Mouse (Mus musculus) kidney, adult 18-20 months (tissue): Measurements from ENCODE around the gene Sult1e1.

ENCODE experiments used
- DNase-seq: peaks from one replicate; pipeline ENCODE4 v3.0.0; 2021

Gene Sult1e1

DNA sequence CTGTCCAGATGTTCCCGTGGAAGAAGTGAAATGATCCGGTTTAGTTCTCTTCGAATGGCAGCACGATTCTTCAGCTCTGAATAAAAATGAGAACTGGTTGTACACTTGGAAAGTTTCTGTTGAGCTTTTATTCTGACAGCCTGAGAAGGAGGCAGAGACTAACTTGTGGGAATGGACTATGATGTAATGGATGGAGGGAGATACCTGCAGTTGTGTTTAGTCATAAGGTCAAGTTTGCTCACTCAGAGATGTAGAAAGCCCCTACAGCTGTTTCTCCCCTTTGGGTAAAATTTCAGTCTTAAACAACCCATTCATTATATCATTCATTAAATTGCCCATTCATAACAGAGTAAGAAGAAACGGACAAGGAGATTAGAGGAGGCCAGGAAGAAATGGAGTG lies at the start of gene Sult1e1:
Sult1e1 (minus strand) TSS at position 101 of the 400 bp plus-strand sequence.
- no peak for DNase-seq

DNA sequence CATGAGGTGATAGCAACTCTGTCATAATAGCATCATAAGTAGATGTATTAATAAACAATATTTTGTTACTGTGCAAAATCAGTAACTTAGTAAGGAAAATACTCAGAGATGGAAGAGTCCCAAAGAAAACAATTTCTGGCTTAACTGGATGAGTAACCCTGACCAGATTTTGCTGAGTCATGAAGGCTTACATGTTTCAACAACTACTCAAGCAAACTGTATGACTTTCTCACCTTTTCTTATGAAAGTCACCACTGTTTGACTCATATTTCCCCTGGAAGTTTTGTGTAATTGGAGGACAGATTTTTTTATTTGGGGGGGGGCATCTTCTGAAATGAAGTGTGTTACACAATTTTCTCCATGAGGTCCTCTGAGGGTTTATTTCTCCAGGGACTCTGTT lies 31.3 kb upstream of the Sult1e1 start:
- DNase-seq: no peak

DNA sequence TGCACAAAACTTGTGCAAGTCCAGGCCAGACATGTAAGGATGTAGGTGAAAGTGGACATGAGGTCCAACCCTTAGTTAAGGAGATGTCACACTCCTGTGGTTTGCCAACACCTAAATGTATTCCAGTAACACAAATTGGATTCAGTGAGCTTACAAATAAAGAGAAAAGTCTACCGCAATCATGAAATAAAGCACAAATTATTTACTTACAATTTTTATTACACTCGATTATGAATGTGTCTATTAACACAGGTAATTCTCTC lies 23.7 kb upstream of the Sult1e1 start:
- no peak for DNase-seq

DNA sequence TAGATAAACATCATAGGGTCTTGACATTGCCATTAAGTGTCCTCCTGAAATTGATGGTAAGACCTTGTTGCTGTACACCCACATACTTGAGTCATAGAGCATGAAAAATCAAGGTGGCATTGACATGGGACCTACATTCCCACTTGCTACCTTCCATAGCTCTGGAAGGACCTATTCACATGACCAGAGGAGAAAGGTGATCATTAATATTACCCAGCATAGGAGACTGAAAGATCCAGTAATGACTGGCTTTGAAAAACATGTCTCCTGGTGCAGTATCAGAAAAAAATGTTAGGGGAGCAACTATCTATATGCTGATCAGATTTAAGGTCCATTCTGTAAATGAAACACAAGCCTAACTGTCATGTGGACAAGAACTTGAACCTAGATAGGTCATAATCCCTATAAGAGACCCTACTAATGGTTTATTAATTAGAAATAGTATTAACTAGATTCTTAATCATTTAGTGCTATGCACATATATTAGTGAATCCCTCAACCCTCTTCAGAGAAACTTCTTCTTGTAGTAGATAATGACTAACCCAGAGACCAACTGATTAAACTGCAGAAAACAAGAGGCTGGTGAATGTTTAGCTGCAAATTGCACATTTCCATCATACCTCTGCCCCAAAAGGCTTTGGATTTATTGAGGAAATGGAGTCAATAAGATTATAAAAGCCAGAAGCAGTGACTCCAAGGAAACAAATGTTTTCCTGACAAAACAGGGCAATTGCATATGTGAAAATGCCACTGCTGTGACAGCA lies 23.2 kb upstream of the Sult1e1 start:
- DNase-seq: peak; percentile 29

DNA sequence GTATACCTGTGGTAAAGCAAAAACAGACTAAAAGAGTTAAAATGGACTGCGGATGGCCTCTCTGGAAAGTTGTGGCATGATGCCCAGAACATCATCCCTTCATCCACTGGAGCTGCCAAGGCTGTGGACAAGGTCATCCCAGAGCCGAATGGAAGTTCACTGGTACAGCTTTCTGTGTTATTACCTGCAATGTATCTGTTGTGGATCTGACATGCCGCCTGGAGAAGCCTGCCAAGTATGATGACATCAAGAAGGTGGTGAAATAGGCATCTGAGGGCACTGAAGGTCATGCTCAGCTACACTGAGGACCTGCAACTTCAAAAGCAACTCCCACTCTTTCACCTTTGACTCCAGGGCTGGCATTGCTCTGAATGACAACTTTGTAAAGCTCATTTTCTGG lies 9.6 kb upstream of the Sult1e1 start:
- peak; percentile 16 for DNase-seq

DNA sequence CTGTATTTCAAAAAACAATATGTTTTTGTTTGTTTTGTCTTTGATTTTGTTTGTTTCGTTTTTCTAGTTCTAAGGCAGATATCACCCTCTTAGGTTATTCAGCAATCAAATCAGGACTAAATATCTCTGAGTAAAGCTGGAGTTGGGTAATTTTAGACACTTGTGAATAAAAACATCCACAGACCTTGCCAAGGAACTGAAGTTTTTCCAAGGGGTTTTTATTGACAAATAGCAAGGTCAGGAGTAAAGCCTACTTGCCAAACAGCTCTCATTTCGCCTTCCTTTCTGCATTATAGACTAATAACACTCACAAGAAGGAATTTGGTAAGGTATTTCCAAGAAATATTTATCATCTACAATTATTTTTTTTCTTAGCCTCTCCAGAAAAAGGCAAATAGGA lies 6.5 kb upstream of the Sult1e1 start:
- DNase-seq: no peak

DNA sequence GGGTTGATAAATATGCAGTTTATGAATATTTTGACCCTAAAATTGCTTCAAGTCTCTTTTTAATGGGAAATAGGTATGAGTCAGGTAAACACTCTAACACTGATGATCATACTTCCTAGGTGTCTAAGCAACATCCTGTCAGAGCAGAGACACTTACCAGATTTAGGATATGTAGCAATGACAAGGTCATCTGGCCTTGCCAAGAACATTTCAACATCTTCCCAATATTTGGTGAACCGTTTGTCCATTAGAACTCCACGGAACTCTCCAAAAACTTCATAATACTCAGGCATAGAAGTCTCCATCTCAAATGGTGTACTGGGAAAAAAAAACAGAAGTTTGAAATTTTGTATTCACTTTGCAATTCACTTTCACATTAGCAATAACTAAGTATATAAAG lies 1.5 kb downstream of the Sult1e1 start:
- no peak for DNase-seq

DNA sequence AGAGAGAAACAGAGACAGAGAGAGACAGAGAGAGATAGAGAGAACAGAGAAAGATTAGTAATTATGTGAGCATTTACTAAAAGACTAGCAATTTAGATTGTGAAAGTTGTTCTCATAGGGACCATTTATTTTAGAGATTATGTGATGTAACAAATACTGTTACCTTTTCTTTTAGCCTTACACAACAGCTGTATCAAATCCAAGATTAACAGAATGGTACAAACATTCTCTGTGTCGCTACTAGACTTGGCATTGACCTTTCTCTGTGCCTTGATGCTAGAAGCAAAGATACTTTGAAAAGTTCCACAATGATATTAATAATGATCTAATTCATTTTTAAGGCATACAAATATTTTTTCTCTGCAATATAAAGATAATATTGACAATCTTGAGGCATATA lies 11.0 kb downstream of the Sult1e1 start:
- no peak for DNase-seq

DNA sequence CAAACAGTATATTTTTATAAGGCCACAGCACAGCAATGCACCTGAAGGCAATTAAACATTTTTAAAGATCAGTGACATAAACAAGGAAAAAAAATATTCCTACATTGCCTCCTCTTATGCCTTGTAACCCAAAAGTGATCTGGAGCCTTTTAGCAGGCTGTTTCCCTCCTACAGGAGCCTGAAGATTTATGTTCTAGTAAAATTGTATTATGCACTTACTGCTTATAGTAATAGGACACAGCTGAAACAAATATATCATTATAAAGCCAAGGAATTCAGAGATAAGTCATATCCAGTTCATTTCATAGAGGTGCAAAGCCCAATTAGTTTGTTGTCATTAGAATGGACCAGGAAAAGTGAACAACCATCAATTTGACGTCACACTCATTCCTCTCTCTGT lies 17.2 kb downstream of the Sult1e1 start:
- DNase-seq: no peak

DNA sequence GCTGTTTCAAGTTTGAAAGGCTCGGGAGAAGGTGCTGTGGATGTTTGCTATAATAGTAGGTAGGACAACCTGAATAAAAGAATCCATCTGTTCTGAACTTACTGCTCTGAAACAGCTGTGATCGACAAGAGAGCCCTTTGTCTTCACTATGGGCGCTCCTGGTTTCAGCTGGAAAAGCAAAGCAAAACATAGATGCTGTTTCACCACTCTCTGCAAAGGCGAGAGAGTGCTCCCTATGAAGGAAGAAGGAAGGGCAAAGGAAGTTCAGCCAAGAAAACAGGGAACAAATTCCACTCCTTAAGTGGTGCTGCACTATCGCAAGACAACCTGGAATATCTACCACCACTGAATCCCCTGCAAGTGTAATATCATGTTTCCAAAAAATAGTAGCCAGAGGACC lies 17.9 kb downstream of the Sult1e1 start:
- DNase-seq: peak; percentile 42

DNA sequence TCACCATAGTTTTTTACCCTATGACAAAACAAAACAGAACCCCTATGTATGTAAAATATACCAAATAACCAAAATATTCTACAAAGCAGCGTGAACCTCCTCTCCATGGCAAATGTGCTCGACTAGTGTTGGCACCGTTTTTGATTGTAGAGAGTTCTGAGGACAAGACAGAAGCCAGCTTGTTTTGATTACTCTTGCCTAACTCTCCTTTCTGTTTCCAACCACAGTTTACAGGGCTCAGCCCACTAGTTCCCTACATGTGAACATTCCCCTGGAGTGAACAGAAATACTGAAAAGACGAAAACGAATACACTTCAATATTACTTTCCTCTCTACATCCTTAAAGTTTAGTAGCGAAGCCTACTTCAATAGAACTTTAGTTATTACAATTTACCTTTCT lies 18.6 kb downstream of the Sult1e1 start:
- no peak for DNase-seq

DNA sequence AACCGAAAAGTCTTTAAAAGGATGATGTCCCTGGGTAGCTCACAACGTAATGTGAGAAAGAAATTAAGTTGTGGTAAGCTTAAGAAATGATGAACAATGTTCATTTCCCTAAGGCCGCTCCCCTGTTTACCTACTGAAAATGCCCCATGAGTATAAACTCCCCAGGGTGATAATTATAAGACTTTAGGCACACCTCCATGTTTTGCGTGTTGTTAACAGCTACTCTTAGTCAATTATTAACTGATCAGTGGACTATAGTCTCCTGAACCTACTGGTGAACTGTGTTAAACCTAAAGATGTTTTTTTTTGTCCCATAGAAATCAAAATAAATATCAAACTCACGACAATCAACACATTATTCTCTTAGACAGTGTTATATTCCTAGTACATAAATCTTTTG lies 22.5 kb downstream of the Sult1e1 start, which contains the start of gene Sult1d1:
Sult1d1 (minus strand) TSS at position 183 of the 400 bp plus-strand sequence.
- DNase-seq: peak; percentile 35

DNA sequence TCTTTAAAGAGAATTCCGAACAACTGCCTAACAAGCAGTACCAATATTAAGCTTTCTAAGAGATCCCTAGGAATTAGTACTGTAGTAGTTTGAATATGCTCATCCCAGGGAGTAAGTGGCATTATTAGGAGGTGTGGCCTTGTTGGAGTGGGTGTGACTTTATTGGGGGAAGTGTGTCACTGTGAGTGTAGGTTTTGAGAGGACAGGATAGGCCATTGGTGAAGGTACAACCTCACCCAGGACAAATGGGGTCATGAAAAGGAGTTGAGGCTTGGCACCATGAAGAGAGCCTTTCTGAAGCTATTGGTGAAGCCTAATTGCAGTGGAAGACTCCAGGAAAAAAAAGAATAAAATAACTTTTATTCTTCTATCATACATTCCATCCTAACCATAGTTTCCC lies 24.1 kb downstream of the Sult1e1 start:
- peak; percentile 58 for DNase-seq

DNA sequence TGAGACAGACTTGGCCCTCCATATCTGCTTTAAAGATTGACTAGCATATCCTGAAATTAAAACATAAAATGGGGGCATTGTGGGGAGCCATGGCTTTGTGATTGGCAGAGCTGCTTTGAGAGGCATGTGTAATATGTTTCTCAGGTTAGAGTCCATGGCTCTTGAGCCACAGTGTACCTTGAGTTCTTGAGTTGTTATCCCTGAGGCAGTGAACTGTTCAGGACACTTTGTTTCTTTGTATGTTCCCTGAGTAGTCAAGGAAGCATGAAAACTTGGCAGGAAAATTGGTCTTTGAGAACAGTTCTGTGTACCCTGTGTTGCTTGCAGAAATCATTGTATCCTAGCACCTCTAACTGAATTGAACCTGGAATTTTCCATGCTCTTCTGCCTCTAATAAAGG lies 28.4 kb downstream of the Sult1e1 start:
- DNase-seq: no peak

DNA sequence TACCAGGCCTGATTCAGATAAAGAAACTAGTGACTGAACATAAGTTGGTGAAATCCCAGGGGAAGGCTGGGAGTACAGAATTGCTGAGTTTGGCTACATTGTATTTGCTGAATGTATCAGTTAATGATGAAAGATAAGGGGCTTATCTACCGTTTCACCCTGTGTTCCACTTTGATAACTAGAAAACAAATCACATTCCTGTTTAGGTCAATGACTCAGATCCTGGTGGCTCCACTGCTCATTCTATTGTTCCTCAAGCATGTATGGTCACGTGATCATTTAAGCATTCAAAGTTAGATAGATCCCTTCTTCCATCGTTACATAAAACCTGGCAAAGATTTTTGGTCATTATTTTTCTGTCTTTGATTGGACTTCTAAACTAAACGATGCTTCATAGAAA lies 28.9 kb downstream of the Sult1e1 start:
- no peak for DNase-seq

DNA sequence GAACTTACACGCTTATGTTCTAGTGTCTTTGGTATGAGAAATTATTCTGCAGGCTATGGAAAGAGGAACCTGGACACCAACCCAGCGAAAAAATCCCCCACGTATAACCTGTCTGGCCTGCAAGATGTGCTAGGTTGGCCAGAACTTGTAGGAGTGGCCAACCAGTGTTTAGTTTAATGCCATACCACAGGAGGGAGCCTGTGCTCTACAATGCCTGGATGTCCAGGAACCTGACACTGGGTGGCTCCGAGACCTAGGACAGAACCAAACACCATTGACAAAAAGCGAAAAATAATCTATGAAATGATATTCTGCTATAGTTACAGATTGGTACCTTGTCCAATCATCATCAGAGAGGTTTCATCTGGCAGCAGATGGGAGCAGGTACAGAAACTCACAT lies 31.2 kb downstream of the Sult1e1 start:
- DNase-seq: peak; percentile 39

DNA sequence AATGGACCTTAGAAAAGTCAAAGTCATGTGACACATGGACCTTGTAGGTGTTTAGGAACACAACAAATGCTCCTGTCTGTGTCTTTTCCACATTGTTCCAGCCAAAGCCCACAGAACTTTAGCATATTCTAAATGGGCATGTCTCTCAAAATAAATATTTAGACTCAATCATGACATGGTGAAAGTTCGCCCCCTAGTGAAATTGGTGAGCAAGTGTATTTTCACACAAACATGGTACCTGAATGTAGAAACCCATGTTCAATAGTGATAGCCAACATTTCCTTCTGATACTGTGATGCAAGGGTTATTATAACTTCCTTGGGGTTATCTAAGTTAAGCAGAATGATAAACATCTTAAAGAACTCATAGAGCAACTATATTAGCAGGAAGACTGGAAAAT lies 40.5 kb downstream of the Sult1e1 start:
- DNase-seq: no peak

DNA sequence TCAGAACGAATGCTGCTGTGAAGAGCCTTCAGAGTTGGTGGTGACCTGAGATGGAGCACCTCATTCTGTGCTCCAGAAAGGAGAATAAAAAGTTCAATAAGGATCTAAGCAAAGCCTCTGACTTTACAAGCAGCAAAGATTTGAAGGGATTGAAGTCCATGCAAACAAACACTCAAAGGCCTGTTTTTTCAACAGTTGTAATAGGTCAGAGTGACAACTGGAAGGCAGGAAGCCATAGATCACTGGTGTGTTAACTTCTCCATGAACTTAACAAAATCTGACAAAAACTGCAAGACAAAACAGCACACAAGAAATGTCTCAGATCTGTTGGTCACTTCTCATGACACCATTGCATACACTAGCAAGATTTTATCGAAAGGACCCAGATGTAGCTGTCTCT lies 53.3 kb downstream of the Sult1e1 start, which contains the start of gene Sult1b1:
Sult1b1 (minus strand) TSS at position 85 of the 400 bp plus-strand sequence.
- DNase-seq: no peak

DNA sequence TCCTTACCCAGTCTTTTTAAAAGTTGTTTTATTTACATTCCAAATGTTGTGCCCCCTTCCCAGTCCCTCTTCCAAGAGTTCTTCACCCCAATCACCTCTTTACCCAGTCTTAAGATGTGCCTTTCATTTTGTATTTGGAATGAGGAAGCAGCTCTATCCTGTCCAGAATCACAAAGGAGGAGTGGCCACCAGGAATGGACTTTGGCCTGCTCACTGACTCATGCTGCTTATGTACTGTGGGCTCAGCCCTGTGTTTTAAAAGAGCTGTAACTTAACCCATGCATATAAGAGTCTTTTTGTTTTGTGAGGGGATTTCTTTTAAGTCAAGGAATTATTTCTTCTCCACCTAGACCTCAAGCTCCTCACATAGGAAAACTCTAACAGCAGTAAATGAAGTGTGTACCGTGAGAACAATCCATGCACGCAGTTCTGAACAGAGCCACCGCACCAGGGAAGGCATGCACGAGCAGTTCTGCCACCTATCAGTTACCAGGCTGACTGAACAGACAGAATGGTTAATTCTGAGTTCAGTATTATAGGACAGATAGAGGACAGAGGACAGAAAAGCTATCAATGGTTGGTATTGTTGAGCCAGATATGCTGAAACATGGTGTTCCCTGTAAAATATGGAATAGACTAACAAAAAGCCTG lies 55.3 kb downstream of the Sult1e1 start:
- DNase-seq: peak; percentile 72

DNA sequence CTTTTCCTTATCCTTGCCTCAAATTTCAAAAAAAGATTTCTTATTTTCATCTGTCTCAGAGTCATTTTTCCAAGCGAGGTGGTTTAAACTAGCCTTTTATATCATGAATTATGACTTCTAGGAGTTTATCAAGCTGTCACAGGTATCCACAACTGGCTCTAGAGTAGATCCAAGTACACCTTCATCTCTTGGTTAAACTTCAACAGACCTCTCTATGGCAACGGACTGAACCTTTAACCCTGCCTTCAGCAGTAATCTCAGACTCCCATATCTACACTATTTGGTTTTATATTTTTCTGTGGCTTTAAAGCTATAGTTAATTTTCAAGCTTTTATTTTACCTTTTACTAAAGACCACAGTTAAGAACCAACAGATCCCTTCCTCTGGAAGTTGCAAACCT lies 59.1 kb downstream of the Sult1e1 start:
- no peak for DNase-seq
